Mouse (Mus musculus) limb, embryonic 11.5 days (tissue): ENCODE measurements around the gene Prkcg. TPM values are rescaled to one million over a fixed set of nuclear protein-coding genes. Genes with fewer than 3 reads are reported as not detected.

Experiments used
- ATAC-seq: fragments of 200-750 bp; cut with Nextera tagmentation; 2 replicates; pipeline ENCODE4 v1.8.0; 2017; ENCODE audit warnings: low read depth; ENCODE audit not compliant: insufficient number of reproducible peaks, low FRiP score, low TSS enrichment
- DNase-seq: peaks from one replicate; pipeline ENCODE4 v3.0.0-alpha.2; 2015; ENCODE audit warnings: low spot score
- H3K27ac ChIP-seq: fragments of 300-500 bp; sonication (generic); replicated peaks from 2 replicates; pipeline ENCODE4 v1.5.1; 2014; ENCODE audit warnings: low read depth, mild to moderate bottlenecking, low read length
- H3K27me3 ChIP-seq: fragments of 300-500 bp; sonication (generic); 2 replicates; pipeline ENCODE4 v1.6.1; 2014; ENCODE audit warnings: mild to moderate bottlenecking, low read length, mixed read lengths; ENCODE audit not compliant: control insufficient read depth, insufficient read depth
- H3K36me3 ChIP-seq: fragments of 300-500 bp; sonication (generic); 2 replicates; pipeline ENCODE4 v1.6.1; 2014; ENCODE audit warnings: mild to moderate bottlenecking, low read length, moderate library complexity, mixed read lengths; ENCODE audit not compliant: control insufficient read depth, insufficient read depth
- H3K4me1 ChIP-seq: fragments of 300-500 bp; sonication (generic); 2 replicates; pipeline ENCODE4 v1.6.1; 2014; ENCODE audit warnings: low read length, mixed read lengths; ENCODE audit not compliant: control insufficient read depth, insufficient read depth
- H3K4me2 ChIP-seq: fragments of 300-500 bp; sonication (generic); 2 replicates; pipeline ENCODE4 v1.6.1; 2014; ENCODE audit warnings: low read depth, mild to moderate bottlenecking, moderate library complexity; ENCODE audit not compliant: severe bottlenecking
- H3K4me3 ChIP-seq: fragments of 300-500 bp; sonication (generic); 2 replicates; pipeline ENCODE4 v1.5.1; 2014; ENCODE audit warnings: low read depth, low read length
- H3K9ac ChIP-seq: fragments of 300-500 bp; sonication (generic); 2 replicates; pipeline ENCODE4 v1.6.1; 2014; ENCODE audit warnings: mild to moderate bottlenecking, low read length
- H3K9me3 ChIP-seq: fragments of 300-500 bp; sonication (generic); 2 replicates; pipeline ENCODE4 v1.6.1; 2016; ENCODE audit warnings: low read length; ENCODE audit not compliant: control insufficient read depth
- WGBS: fragments of 180-500 bp; shearing (Covaris S2); extraction: QIAGEN DNeasy Blood & Tissue Kit; methylation state at CpG from one replicate; pipeline ENCODE4 v1.1.7; 2014; 5-methylcytosine and 5-hydroxymethylcytosine counted together
- polyA plus RNA-seq: library from polyadenylated mRNA; unstranded; fragments of >200 nt; fragmentation: Nextera tagmentation; extraction: Ambion mirVana; gene quantifications from 2 replicates; pipeline ENCODE4 v1.2.1, GENCODE M21; 2014

Gene Prkcg
- polyA plus RNA-seq, 1 experiment from 2014 or later: 0.12 TPM

- no peak overlapping the region for H3K27ac ChIP-seq
- H3K27me3 ChIP-seq: no peaks in the 10 kb centered on the region
- no peak for DNase-seq
Observed at GRCm38 (mm10) chr7:3347366-3348287, 58.6 kb downstream of the Prkcg start.

GRCm38 (mm10) chr7:3348326-3348725 lies 59.3 kb downstream of the Prkcg start:
- ATAC-seq (no peak), DNase-seq (no peak)
- H3K4me2 ChIP-seq: no peak overlapping the region
- no peaks in the 10 kb centered on the region for H3K4me1 ChIP-seq
- 77% methylated on average over 5 of the region's 5 CpGs for WGBS
- no peak overlapping the region for H3K27ac ChIP-seq
- H3K9ac ChIP-seq: no peak overlapping the region
- peaks cover 3% of the 10 kb centered on the region; the same call in 1 of the 2 replicates for H3K36me3 ChIP-seq
- no peak overlapping the region for H3K4me3 ChIP-seq
- no peaks in the 10 kb centered on the region for H3K9me3 ChIP-seq
- no peaks in the 10 kb centered on the region for H3K27me3 ChIP-seq

More at GRCm38 (mm10) chr7:3347366-3348287, 58.6 kb downstream of the Prkcg start:
- H3K4me3 ChIP-seq: no peak overlapping the region
- no peaks in the 10 kb centered on the region for H3K4me1 ChIP-seq
- no peak overlapping the region for H3K4me2 ChIP-seq
- 72% methylated on average over 20 of the region's 20 CpGs for WGBS
- H3K9me3 ChIP-seq: no peaks in the 10 kb centered on the region
- no peak for ATAC-seq
- H3K9ac ChIP-seq: no peak overlapping the region
- H3K36me3 ChIP-seq: peaks cover 3% of the 10 kb centered on the region; the same call in 1 of the 2 replicates

DNA sequence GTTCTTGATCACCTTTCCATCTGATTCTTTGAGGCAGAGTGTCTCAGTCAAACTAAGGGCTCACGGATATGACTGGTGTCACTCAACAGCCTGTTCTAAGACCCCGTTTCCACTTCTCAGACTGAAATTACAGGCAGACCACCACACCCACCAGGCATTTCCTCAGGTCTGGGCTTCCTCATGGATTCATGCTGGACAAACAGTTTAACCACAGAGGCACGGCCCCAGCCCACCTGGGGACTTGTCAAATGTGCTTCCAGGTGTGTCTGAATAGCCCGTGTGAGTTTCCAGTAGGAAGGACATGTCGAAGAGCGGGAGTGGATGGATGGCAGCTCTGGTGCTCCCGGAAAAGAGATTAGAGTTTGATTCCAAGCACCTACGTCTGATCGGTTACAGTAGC lies 60.8 kb downstream of the Prkcg start:
- Histone ChIP-seq H3K4me2 (no peak overlapping the region), H3K4me3 (no peak overlapping the region), H3K36me3 (peaks cover 3% of the 10 kb centered on the region; the same call in 1 of the 2 replicates), H3K4me1 (no peaks in the 10 kb centered on the region), H3K27ac (no peak overlapping the region), H3K9me3 (no peaks in the 10 kb centered on the region), H3K27me3 (no peaks in the 10 kb centered on the region), H3K9ac (no peak overlapping the region)
- ATAC-seq (no peak), DNase-seq (no peak)
- 94% methylated on average over 9 of the region's 9 CpGs for WGBS

- Histone ChIP-seq H3K27ac (no peak overlapping the region), H3K4me1 (no peaks in the 10 kb centered on the region), H3K4me3 (no peak overlapping the region), H3K27me3 (no peaks in the 10 kb centered on the region), H3K9me3 (no peaks in the 10 kb centered on the region), H3K4me2 (no peak overlapping the region), H3K9ac (no peak overlapping the region), H3K36me3 (peaks cover 3% of the 10 kb centered on the region; the same call in 1 of the 2 replicates)
- DNase-seq (no peak), ATAC-seq (no peak)
- WGBS: 87% methylated on average over 1 of the region's 1 CpGs
Observed at GRCm38 (mm10) chr7:3351536-3351935, 62.6 kb downstream of the Prkcg start.

GRCm38 (mm10) chr7:3354850-3355249 lies 65.9 kb downstream of the Prkcg start:
- Histone ChIP-seq H3K36me3 (peaks cover 3% of the 10 kb centered on the region; the same call in 1 of the 2 replicates), H3K4me2 (no peak overlapping the region), H3K9me3 (no peaks in the 10 kb centered on the region), H3K9ac (no peak overlapping the region), H3K4me1 (no peaks in the 10 kb centered on the region), H3K4me3 (no peak overlapping the region), H3K27ac (no peak overlapping the region), H3K27me3 (no peaks in the 10 kb centered on the region)
- 87% methylated on average over 6 of the region's 6 CpGs for WGBS
- no peak for DNase-seq
- ATAC-seq: no peak

GRCm38 (mm10) chr7:3360678-3361077 lies 71.7 kb downstream of the Prkcg start:
- no peak overlapping the region for H3K4me3 ChIP-seq
- H3K4me2 ChIP-seq: no peak overlapping the region
- peaks cover 3% of the 10 kb centered on the region for H3K36me3 ChIP-seq
- no peaks in the 10 kb centered on the region for H3K4me1 ChIP-seq
- no peaks in the 10 kb centered on the region for H3K9me3 ChIP-seq
- no peak for DNase-seq
- peaks cover 4% of the 10 kb centered on the region; the same call in 1 of the 2 replicates for H3K27me3 ChIP-seq
- no peak for ATAC-seq
- H3K27ac ChIP-seq: no peak overlapping the region
- H3K9ac ChIP-seq: no peak overlapping the region
- 96% methylated on average over 1 of the region's 1 CpGs for WGBS

DNA sequence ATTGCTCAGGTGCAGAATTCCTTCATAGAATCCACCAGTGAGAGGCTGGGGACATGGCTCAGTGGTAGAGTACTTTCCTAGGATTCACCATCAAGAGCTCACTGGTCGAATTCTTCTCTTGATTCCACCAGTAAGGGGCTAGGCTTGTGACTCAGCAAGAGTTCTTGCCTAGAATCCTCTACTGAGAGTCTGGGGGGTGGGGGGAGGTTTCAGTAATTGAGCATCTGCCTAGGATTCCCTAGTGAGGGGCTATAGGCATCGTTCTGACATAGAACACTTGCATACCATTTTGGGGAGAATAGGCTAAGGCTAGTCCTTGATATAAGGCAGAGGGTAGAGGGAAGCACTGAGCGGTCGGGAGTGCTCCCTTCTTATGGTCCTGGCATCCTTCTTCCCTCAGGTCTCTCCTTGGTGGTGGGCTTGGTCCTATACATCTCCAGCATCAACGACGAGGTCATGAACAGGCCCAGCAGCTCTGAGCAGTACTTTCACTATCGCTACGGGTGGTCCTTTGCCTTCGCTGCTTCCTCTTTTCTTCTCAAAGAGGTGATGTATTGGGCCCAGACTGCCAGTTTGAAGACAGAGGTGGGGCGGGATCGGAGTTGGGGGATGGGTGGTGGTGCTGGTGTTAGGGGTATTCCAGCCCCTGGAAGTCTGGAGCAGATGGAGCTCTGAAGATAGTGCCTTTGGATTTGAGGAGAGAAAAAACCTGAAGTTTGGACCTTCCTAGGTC lies 76.7 kb downstream of the Prkcg start:
- no peak overlapping the region for H3K4me2 ChIP-seq
- no peak overlapping the region for H3K9ac ChIP-seq
- H3K27ac ChIP-seq: no peak overlapping the region
- 28% methylated on average over 11 of the region's 11 CpGs for WGBS
- DNase-seq: no peak
- H3K4me3 ChIP-seq: no peak overlapping the region
- H3K4me1 ChIP-seq: no peaks in the 10 kb centered on the region
- peaks cover 4% of the 10 kb centered on the region; the same call in 1 of the 2 replicates for H3K36me3 ChIP-seq
- H3K9me3 ChIP-seq: no peaks in the 10 kb centered on the region
- peaks cover 19% of the 10 kb centered on the region for H3K27me3 ChIP-seq
- ATAC-seq: no peak

DNA sequence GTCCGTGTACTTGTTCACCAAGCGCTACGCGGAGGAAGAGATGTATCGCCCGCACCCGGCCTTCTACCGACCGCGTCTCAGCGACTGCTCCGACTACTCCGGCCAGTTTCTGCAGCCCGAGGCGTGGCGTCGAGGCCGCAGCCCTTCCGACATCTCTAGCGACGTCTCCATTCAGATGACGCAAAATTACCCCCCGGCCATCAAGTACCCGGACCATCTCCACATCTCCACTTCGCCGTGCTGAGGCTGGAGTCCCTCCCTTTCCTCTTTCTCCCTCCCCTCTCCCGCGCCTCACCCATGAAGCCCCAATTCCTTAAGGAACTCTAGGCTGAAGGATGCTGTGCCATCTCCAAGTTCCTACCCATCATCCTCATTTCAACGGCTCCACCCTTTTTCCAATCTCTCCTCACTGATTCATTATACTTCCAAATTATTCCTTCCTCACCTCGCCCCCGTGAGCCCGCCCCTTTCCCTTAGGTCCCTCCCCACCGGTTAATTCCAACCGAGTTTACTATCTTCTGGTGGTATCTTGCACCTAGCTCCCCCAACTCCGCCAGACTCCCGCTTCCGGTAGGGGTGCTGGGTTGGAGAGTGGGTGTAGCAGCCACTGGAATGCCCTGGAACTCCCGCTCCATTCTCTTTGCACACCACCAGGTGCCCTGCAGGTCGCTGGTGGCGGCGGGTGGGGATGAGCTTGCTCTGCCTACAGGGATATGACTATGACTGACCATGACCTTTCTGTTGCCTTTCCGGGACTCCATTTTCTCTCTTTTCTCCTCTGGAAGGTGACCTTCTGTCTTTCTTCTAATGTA lies 77.9 kb downstream of the Prkcg start:
- H3K27me3 ChIP-seq: peaks cover 19% of the 10 kb centered on the region
- WGBS: 9% methylated on average over 41 of the region's 42 CpGs
- H3K4me3 ChIP-seq: no peak overlapping the region
- no peak overlapping the region for H3K27ac ChIP-seq
- no peak overlapping the region; the same call in 1 of the 2 replicates for H3K4me2 ChIP-seq
- no peak overlapping the region for H3K9ac ChIP-seq
- no peaks in the 10 kb centered on the region for H3K9me3 ChIP-seq
- peaks cover 2% of the 10 kb centered on the region; the same call in 1 of the 2 replicates for H3K36me3 ChIP-seq
- no peaks in the 10 kb centered on the region for H3K4me1 ChIP-seq
- no peak for DNase-seq
- ATAC-seq: no peak
